Mouse (Mus musculus) limb, embryonic 13.5 days (tissue): Measurements from ENCODE around the gene Shld1. TPM values are rescaled to one million over a fixed set of nuclear protein-coding genes. Genes with fewer than 3 reads are reported as not detected.

Experiments used
- ATAC-seq: fragments of 200-750 bp; cut with Nextera tagmentation; 2 replicates; pipeline ENCODE4 v1.8.0; 2017; ENCODE audit warnings: low read depth, moderate number of reproducible peaks, moderate TSS enrichment; ENCODE audit not compliant: low FRiP score
- H3K27ac ChIP-seq: fragments of 300-500 bp; sonication (generic); 2 replicates; pipeline ENCODE4 v1.5.1; 2015; ENCODE audit warnings: inconsistent platforms, mild to moderate bottlenecking, moderate library complexity
- H3K27me3 ChIP-seq: fragments of 300-500 bp; sonication (generic); 2 replicates; pipeline ENCODE4 v1.6.1; 2015; ENCODE audit warnings: mild to moderate bottlenecking, inconsistent platforms
- H3K36me3 ChIP-seq: fragments of 300-500 bp; sonication (generic); 2 replicates; pipeline ENCODE4 v1.6.1; 2015; ENCODE audit warnings: inconsistent platforms, mild to moderate bottlenecking, moderate library complexity
- H3K4me1 ChIP-seq: fragments of 300-500 bp; sonication (generic); 2 replicates; pipeline ENCODE4 v1.6.1; 2015; ENCODE audit warnings: inconsistent platforms
- H3K4me2 ChIP-seq: fragments of 300-500 bp; sonication (generic); replicated peaks from 2 replicates; pipeline ENCODE4 v1.6.1; 2015; ENCODE audit warnings: inconsistent platforms, mild to moderate bottlenecking, moderate library complexity
- H3K4me3 ChIP-seq: fragments of 300-500 bp; sonication (generic); 2 replicates; pipeline ENCODE4 v1.5.1; 2015; ENCODE audit warnings: moderate library complexity, mild to moderate bottlenecking, inconsistent platforms
- H3K9ac ChIP-seq: fragments of 300-500 bp; sonication (generic); 2 replicates; pipeline ENCODE4 v1.6.1; 2015; ENCODE audit warnings: mild to moderate bottlenecking, inconsistent platforms
- H3K9me3 ChIP-seq: fragments of 300-500 bp; sonication (generic); 2 replicates; pipeline ENCODE4 v1.6.1; 2016; ENCODE audit warnings: inconsistent platforms
- WGBS: fragments of 180-500 bp; shearing (Covaris S2); methylation state at CpG from one replicate; pipeline ENCODE4 v1.1.7; 2015; 5-methylcytosine and 5-hydroxymethylcytosine counted together
- polyA plus RNA-seq: library from polyadenylated mRNA; unstranded; fragments of >200 nt; fragmentation: Nextera tagmentation; extraction: Ambion mirVana; gene quantifications from 2 replicates; pipeline ENCODE4 v1.2.1, GENCODE M21; 2015

The Shld1 gene
- polyA plus RNA-seq, 1 experiment from 2014 or later, result 21.0 TPM

GRCm38 (mm10) chr2:132658412-132659120, 28.2 kb upstream of the Shld1 start:
- Histone ChIP-seq H3K4me2 (no peak overlapping the region), H3K4me3 (no peak overlapping the region), H3K36me3 (no peaks in the 10 kb centered on the region), H3K27me3 (no peaks in the 10 kb centered on the region), H3K27ac (no peak overlapping the region), H3K9me3 (0 out of 2 replicates have a peak, but pooled peaks cover under 1% of the 10 kb centered on the region), H3K4me1 (no peaks in the 10 kb centered on the region), H3K9ac (no peak overlapping the region)
- 80% methylated on average over 9 of the region's 9 CpGs for WGBS
- ATAC-seq, result no peak

- no peaks in the 10 kb centered on the region for H3K9me3 ChIP-seq
- no peak overlapping the region for H3K4me3 ChIP-seq
- ATAC-seq, result no peak
- no peaks in the 10 kb centered on the region for H3K36me3 ChIP-seq
- 80% methylated on average over 6 of the region's 6 CpGs for WGBS
- no peak overlapping the region for H3K27ac ChIP-seq
- no peak overlapping the region for H3K9ac ChIP-seq
- H3K4me2 ChIP-seq, result no peak overlapping the region
- no peaks in the 10 kb centered on the region for H3K27me3 ChIP-seq
- no peaks in the 10 kb centered on the region for H3K4me1 ChIP-seq
Observed at GRCm38 (mm10) chr2:132669091-132669490, 17.6 kb upstream of the Shld1 start.

GRCm38 (mm10) chr2:132670290-132670689, 16.4 kb upstream of the Shld1 start:
- H3K27ac ChIP-seq, result no peak overlapping the region
- no peaks in the 10 kb centered on the region for H3K4me1 ChIP-seq
- H3K9ac ChIP-seq, result no peak overlapping the region
- H3K4me3 ChIP-seq, result no peak overlapping the region
- ATAC-seq, result no peak
- 74% methylated on average over 4 of the region's 4 CpGs for WGBS
- H3K9me3 ChIP-seq, result no peaks in the 10 kb centered on the region
- no peak overlapping the region for H3K4me2 ChIP-seq
- H3K36me3 ChIP-seq, result no peaks in the 10 kb centered on the region
- H3K27me3 ChIP-seq, result no peaks in the 10 kb centered on the region

- Histone ChIP-seq H3K9ac (no peak overlapping the region), H3K9me3 (no peaks in the 10 kb centered on the region), H3K4me2 (no peak overlapping the region), H3K4me1 (no peaks in the 10 kb centered on the region), H3K27me3 (no peaks in the 10 kb centered on the region), H3K27ac (no peak overlapping the region), H3K4me3 (no peak overlapping the region), H3K36me3 (no peaks in the 10 kb centered on the region)
- no peak for ATAC-seq
- WGBS, result 87% methylated on average over 3 of the region's 3 CpGs
Observed at GRCm38 (mm10) chr2:132672121-132672520, 14.6 kb upstream of the Shld1 start.

GRCm38 (mm10) chr2:132676111-132676510, 10.6 kb upstream of the Shld1 start:
- no peaks in the 10 kb centered on the region for H3K9me3 ChIP-seq
- 56% methylated on average over 4 of the region's 4 CpGs for WGBS
- H3K36me3 ChIP-seq, result no peaks in the 10 kb centered on the region
- no peak overlapping the region for H3K4me3 ChIP-seq
- no peak overlapping the region for H3K27ac ChIP-seq
- no peak for ATAC-seq
- no peaks in the 10 kb centered on the region for H3K4me1 ChIP-seq
- H3K4me2 ChIP-seq, result no peak overlapping the region
- H3K27me3 ChIP-seq, result no peaks in the 10 kb centered on the region
- no peak overlapping the region for H3K9ac ChIP-seq

GRCm38 (mm10) chr2:132685001-132685400, 1.7 kb upstream of the Shld1 start:
- ATAC-seq, result no peak
- Histone ChIP-seq H3K4me2 (no peak overlapping the region), H3K36me3 (no peaks in the 10 kb centered on the region), H3K27me3 (no peaks in the 10 kb centered on the region), H3K9me3 (no peaks in the 10 kb centered on the region), H3K4me1 (peaks cover 10% of the 10 kb centered on the region; the same call in 1 of the 2 replicates), H3K27ac (no peak overlapping the region), H3K4me3 (no peak overlapping the region), H3K9ac (no peak overlapping the region)

GRCm38 (mm10) chr2:132688611-132689021, 1.9 kb downstream of the Shld1 start:
- Histone ChIP-seq H3K27me3 (no peaks in the 10 kb centered on the region), H3K9me3 (no peaks in the 10 kb centered on the region), H3K4me3 (no peak overlapping the region), H3K36me3 (0 out of 2 replicates have a peak, but pooled peaks cover 6% of the 10 kb centered on the region), H3K4me1 (peaks cover 10% of the 10 kb centered on the region; the same call in 1 of the 2 replicates), H3K4me2 (no peak overlapping the region), H3K27ac (no peak overlapping the region), H3K9ac (no peak overlapping the region)
- WGBS, result 84% methylated on average over 7 of the region's 7 CpGs
- ATAC-seq, result no peak

GRCm38 (mm10) chr2:132689188-132689568, 2.4 kb downstream of the Shld1 start:
- WGBS, result 58% methylated on average over 4 of the region's 4 CpGs
- no peak for ATAC-seq
- no peaks in the 10 kb centered on the region for H3K9me3 ChIP-seq
- no peak overlapping the region for H3K9ac ChIP-seq
- H3K4me2 ChIP-seq, result no peak overlapping the region
- no peaks in the 10 kb centered on the region for H3K27me3 ChIP-seq
- no peak overlapping the region; the same call in 1 of the 2 replicates for H3K27ac ChIP-seq
- H3K36me3 ChIP-seq, result 0 out of 2 replicates have a peak, but pooled peaks cover 10% of the 10 kb centered on the region
- peaks cover 10% of the 10 kb centered on the region; the same call in 1 of the 2 replicates for H3K4me1 ChIP-seq
- H3K4me3 ChIP-seq, result no peak overlapping the region

GRCm38 (mm10) chr2:132689569-132690231, 3.0 kb downstream of the Shld1 start:
- Histone ChIP-seq H3K9ac (no peak overlapping the region; the same call in 1 of the 2 replicates), H3K9me3 (no peaks in the 10 kb centered on the region), H3K27me3 (no peaks in the 10 kb centered on the region), H3K36me3 (peaks cover 14% of the 10 kb centered on the region; the same call in 1 of the 2 replicates), H3K4me1 (peaks cover 10% of the 10 kb centered on the region; the same call in 1 of the 2 replicates), H3K27ac (no peak overlapping the region; the same call in 1 of the 2 replicates), H3K4me3 (no peak overlapping the region), H3K4me2 (no peak overlapping the region)
- WGBS, result 70% methylated on average over 15 of the region's 15 CpGs
- ATAC-seq, result no peak

GRCm38 (mm10) chr2:132691731-132692130, 5.0 kb downstream of the Shld1 start:
- ATAC-seq, result no peak
- 66% methylated on average over 7 of the region's 7 CpGs for WGBS
- Histone ChIP-seq H3K9ac (no peak overlapping the region), H3K27me3 (no peaks in the 10 kb centered on the region), H3K9me3 (no peaks in the 10 kb centered on the region), H3K4me2 (no peak overlapping the region), H3K27ac (no peak overlapping the region), H3K36me3 (peaks cover 25% of the 10 kb centered on the region; the same call in 1 of the 2 replicates), H3K4me1 (peaks cover 11% of the 10 kb centered on the region; the same call in 1 of the 2 replicates), H3K4me3 (no peak overlapping the region)

GRCm38 (mm10) chr2:132692320-132692719, 5.6 kb downstream of the Shld1 start:
- WGBS, result 54% methylated on average over 1 of the region's 1 CpGs
- Histone ChIP-seq H3K27me3 (no peaks in the 10 kb centered on the region), H3K9ac (no peak overlapping the region), H3K27ac (no peak overlapping the region), H3K9me3 (no peaks in the 10 kb centered on the region), H3K36me3 (peaks cover 25% of the 10 kb centered on the region; the same call in 1 of the 2 replicates), H3K4me2 (no peak overlapping the region), H3K4me3 (no peak overlapping the region), H3K4me1 (peaks cover 13% of the 10 kb centered on the region; the same call in 1 of the 2 replicates)
- ATAC-seq, result no peak

GRCm38 (mm10) chr2:132693980-132694379, 7.2 kb downstream of the Shld1 start:
- ATAC-seq, result no peak
- Histone ChIP-seq H3K36me3 (peaks cover 25% of the 10 kb centered on the region; the same call in 1 of the 2 replicates), H3K4me1 (peaks cover 16% of the 10 kb centered on the region; the same call in 1 of the 2 replicates), H3K9me3 (no peaks in the 10 kb centered on the region), H3K27me3 (no peaks in the 10 kb centered on the region), H3K27ac (no peak overlapping the region), H3K9ac (no peak overlapping the region), H3K4me2 (no peak overlapping the region), H3K4me3 (no peak overlapping the region)
- WGBS, result 94% methylated on average over 3 of the region's 3 CpGs
